Mouse (Mus musculus): ENCODE measurements at regions not wholly inside any gene's neighbourhood (a gene's known extent, or its start where the extent isn't known, plus 50 kb on each side); places are given as distances from the start of the nearest gene placed in this dataset.

DNA sequence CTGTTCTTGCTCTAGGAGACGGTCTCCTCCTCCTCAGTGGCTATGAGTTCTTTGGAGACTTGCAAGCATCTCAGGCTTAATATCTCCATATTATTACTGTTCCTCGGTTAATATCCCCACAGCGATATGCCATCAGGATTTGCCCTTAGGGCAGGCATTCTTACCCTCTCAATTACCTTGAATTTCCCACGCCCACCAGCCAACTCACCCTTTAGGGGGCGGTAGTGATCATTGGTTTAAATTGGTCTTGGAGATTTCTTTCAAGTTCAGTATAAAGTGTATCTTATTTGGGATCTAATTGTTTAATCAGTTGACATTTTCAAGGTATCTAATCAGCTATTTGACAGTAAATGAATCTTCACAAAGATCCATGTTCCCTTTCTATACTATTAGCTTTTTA, 162.5 kb downstream of the Emp1 start:
- no peak for DNase-seq (ENCODE audit: low spot score in 2 of 2)

DNA sequence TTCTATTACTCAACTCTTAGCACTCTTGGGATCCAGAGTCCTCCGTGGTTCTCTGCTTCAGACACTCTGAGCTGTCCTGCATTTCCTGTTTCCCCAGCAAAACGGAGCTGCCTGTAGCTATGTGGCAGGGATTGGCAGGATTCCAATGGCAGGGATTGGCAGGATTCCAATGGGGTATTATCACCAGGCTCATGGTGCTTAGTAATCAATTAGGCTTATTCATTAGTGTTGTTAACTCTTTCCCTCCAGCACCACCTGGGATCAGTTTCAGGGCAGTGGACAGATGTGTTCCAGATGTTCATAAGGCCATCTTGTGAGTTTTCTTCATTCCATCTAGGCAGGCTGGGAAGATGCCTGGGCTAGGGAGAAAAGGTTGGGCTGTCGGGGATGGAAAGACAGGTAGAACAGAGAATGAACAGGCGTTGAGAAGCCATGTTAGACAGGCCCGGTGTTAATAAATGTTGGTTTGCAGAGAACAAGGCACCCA, 163.5 kb downstream of the Emp1 start:
- DNase-seq (ENCODE audit: low spot score in 2 of 2): no peak

DNA sequence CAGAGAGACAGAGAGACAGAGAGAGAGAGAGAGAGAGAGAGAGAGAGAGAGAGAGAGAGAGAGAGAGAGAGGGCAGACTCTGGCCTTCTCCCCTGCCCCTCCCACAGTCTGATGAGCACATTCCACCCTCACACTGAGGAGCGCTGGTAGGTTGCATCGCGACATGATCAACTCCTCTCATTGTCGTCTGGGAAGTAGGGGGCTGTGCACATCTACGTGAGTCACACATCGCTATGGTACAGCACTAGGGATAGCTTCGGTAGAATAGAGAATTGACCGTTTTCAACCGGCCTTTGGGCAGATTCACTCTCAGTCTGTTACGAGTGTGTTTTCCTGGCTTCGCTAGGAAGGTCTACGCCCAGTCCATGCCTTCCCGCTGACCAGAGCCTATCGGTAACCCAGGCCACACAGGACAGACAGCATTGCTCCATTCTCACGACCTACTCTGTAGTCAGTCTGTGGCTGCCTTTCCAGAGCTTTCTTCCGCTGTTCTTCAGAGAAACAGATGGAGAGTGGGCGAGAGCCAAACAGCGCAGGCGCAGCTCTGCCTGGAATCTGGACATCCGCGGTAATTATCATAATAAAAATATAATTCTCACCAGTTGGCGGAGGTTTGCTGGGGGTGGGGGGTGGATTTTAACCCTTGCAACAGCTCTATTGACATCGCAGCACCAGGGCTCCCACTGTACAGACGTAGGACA, 164.3 kb downstream of the Emp1 start:
- DNase-seq (ENCODE audit: low spot score in 2 of 2): peak; percentile 71 to 85

DNA sequence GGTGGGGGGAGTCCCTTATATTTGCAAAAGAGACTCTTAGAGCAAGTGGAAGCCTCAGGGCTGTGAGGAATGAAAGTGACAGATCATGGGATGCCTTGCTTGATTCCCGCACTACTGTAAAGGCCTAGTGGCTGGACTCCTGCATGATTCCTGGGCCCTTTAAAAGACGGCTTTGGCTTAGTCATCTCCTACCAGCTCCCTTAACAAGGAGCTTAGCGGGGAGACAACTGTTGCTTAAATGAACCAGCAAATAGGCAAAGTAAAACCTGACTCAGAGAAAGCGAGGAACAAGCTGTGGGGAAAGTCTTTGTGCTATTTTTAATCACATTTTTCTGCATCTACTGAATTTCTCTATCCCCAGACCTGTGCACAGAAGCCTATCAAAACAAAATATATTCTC, 165.5 kb downstream of the Emp1 start:
- DNase-seq (ENCODE audit: low spot score in 2 of 2): peak in 1 of 2 experiments; percentile 19

GRCm38 (mm10) chr6:135539791-135540646, 177.7 kb downstream of the Emp1 start:
- no peak for DNase-seq (ENCODE audit: low spot score in 2 of 2)

- no peak for DNase-seq (ENCODE audit: low spot score in 2 of 2)
Measured at GRCm38 (mm10) chr6:135541566-135541965, 179.2 kb downstream of the Emp1 start.

DNA sequence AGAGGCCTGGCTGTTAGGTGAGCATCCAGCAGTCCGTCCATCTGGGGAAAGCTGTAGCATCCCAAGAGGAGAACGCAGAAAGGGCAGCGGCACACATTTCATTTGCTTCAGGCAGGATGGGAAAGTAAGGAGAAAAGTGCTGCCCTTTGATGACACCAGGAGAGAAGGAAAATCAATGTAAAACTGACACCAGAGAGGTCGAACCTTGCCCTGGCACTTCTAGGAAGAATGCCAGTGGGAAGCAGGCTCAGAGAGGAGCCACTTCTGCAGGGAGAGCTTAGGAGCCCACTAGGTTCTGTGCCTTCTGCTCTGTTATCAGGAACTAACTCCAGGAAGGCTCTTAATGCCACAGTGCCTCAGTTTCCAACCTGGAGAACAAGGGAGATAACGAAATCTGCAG, 180.0 kb downstream of the Emp1 start:
- DNase-seq (ENCODE audit: low spot score in 2 of 2): no peak

DNA sequence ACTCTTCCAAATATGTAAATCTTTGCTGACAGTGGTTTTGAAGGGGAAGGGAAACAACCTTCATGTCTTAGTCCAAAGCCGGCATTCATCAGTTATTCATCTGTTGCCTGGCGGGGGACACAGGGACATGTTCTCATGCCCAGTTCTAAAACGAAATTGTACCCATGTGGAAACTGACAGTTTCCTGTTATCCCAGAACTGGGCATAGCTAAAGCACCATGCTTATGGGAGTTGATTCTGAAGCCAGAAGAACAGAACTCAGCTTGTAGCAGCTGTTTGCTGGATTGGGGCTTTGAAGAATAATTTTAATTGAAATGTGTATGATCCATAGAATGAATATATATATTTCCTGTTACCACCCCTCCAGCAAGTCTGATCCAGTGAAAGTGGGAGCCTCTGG, 181.0 kb downstream of the Emp1 start:
- DNase-seq (ENCODE audit: low spot score in 2 of 2): no peak

GRCm38 (mm10) chr6:135543863-135544262, 181.5 kb downstream of the Emp1 start:
- peak in 1 of 2 experiments; percentile 11 for DNase-seq (ENCODE audit: low spot score in 2 of 2)

DNA sequence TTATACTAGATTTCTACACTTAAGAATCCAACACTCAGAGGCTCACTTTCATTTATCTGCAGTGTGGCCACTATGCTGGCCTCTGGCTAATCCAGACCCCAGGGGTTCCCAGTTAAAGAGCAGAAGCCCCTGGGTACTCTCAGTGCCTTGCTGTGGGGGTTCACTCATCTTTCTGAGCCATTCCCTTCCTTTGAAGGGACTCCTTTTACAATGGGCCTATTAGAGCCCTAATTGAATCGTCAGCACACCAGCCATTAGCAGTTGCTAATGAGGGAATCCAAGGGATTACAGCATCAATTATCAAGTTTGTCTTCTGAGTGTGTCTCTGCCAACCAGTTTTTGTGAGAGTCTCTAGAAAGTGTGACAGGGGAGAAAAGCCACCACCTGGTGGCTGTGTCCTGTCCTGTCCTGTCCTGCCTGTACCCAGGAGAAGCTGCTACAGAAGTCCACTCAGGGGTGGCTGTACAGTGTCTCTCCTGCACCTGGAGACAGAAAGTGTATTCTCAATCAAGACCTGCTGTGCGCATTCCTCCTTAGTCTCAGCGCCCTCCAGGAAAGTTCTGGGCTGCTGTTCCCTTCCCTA, 188.1 kb downstream of the Emp1 start:
- no peak for DNase-seq (ENCODE audit: low spot score in 2 of 2)

- DNase-seq (ENCODE audit: low spot score in 2 of 2): no peak
Measured at GRCm38 (mm10) chr6:135552396-135552795, 190.1 kb downstream of the Emp1 start.

- peak; percentile 78 to 80 for DNase-seq (ENCODE audit: low spot score in 2 of 2)
Measured at GRCm38 (mm10) chr6:135559501-135559907, 197.2 kb downstream of the Emp1 start.

GRCm38 (mm10) chr6:135562267-135562666, 199.9 kb downstream of the Emp1 start:
- peak in 1 of 2 experiments; percentile 12 for DNase-seq (ENCODE audit: low spot score in 2 of 2)

DNA sequence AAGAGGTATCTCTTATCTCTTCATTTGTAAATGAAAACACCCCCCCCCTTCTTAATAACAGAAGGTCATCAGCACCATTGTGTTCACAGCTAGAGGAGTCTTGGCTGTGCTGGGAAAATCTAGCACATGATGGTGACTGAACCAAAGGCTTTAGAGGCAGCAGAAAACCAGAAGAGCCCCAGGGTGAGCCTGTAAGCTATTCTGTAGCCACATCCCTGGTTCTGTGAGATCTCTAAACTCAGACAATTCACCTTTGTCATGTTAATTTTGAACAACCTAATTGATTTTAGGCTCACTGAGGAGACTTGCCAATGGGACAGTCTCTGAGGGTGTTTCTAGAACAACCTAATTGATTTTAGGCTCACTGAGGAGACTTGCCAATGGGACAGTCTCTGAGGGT, 201.4 kb downstream of the Emp1 start:
- DNase-seq (ENCODE audit: low spot score in 2 of 2): no peak

DNA sequence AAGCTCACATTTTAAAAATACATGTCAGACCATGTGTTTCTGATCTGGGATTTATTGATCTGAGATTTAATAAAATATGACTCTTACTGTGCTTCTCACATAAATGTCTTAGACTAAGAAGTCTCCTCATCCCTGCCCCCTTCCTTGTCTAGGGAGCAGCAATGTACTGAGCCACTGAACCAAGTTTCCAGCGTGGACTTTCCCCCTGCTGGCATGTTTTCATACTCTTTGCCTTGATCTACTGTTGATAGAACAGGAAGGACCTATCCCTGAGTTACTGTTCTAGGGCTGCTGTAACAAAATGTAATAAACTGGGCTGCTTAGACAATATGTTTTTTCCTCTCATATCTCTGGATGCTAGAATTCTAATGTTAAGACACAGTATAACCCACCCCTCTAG, 206.7 kb downstream of the Emp1 start:
- no peak for DNase-seq (ENCODE audit: low spot score in 2 of 2)

- no peak for DNase-seq (ENCODE audit: low spot score in 2 of 2)
Measured at GRCm38 (mm10) chr6:135575294-135575693, 212.9 kb downstream of the Emp1 start.

DNA sequence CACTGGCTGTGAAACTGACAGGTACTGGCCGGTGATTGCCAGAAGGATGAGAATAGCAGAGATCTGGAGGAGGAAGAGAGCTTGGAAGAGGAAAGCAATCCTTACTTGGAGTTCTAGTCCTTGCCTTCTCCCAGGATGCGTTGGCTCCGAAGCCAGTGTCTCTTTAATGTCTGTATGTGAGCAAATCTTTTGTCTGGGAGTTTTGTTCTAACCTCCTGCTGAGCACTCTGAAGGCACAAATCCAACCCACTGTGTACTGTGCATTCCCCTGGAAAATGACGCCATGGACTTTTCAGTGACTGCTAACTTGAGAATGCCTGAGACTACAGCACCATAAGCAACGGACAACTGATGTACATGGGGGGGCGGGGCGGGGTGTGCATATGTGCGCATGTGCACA, 216.4 kb downstream of the Emp1 start:
- peak in 1 of 2 experiments; percentile 13 for DNase-seq (ENCODE audit: low spot score in 2 of 2)

GRCm38 (mm10) chr6:135582567-135582966, 220.2 kb downstream of the Emp1 start:
- peak in 1 of 2 experiments; percentile 50 for DNase-seq (ENCODE audit: low spot score in 2 of 2)

DNA sequence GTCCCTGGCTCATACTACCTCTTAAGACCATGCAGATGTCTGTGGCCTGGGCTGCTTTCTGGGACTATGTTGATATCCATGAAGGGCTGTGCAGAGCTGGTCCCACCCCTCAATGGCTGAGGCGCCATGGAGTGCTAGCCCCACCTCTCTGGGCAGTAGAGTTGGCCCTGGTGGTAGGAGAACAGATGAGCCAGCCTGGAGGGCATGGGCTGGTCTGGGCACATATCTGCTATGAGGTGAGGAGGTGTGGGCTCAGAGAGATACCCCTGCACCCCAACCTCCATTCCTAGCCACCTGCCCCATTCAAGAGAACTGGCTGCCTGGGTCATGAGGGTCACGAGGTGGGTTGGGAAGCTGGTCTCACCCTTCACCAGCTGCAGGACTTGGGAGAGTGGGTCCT, 222.4 kb downstream of the Emp1 start:
- DNase-seq (ENCODE audit: low spot score in 2 of 2): no peak

DNA sequence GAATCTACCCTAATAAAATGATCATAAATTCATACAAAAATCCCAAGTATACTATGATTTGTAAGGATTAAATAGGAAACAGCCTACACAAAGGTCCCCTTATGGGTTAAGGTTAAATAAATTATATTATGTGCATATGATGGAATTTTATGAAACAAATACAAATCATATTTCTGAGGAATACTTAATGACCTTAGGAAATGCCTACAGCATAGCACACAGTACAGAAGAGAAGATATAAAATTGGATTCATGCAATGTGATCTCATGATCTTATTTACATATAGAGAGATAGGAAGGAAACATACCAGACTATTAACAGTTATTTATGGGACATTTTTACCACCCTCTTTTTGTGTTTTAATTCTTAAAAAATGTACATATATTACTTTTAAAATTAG, 227.7 kb downstream of the Emp1 start:
- no peak for DNase-seq (ENCODE audit: low spot score in 2 of 2)

DNA sequence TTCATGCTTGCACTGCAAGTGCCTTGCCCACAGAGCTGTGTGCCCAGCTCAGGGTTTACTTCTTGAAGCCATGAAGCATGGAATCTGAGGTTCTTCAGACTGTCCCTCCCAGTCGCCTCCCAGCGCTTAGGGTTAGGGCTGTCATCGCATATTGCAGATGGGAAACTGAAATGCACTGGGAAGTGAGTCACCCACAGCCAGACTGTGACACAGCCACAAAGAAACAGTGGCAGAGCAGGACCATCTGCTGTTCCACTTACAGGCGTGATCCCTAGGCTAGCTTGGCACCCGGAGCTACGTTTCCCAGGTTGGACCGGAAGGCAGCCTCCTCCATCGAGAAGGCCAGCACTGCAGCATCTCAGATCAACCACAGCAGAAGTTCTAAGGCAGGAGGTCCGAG, 228.7 kb downstream of the Emp1 start:
- DNase-seq (ENCODE audit: low spot score in 2 of 2): peak; percentile 33 to 37

- DNase-seq (ENCODE audit: low spot score in 2 of 2): no peak
Measured at GRCm38 (mm10) chr6:135596358-135596757, 234.0 kb downstream of the Emp1 start.
